Mouse (Mus musculus) CH12.LX (cell line): Measurements from ENCODE around the gene Baiap2l1. TPM values are rescaled to one million over a fixed set of nuclear protein-coding genes. Genes with fewer than 3 reads are reported as not detected.

Experiments
- DNase-seq: peaks from one replicate; pipeline ENCODE4 v3.0.0-alpha.2; 2013; ENCODE audit errors: extremely low read depth
- H3K27ac ChIP-seq: 2 replicates; pipeline ENCODE4 v1.5.1; 2012; ENCODE audit warnings: low read depth, mild to moderate bottlenecking, control low read depth, moderate library complexity; ENCODE audit not compliant: insufficient read depth
- H3K27me3 ChIP-seq: replicated peaks from 2 replicates; pipeline ENCODE3; 2012; ENCODE audit warnings: inconsistent platforms
- H3K36me3 ChIP-seq, 2 experiments: replicated peaks in 1 of 2; 2 replicates each; pipeline versions ENCODE3 to v1.6.1; 2012; ENCODE audit warnings: inconsistent platforms in 1 of 2, low read length in 1 of 2, mild to moderate bottlenecking in 1 of 2, mixed read lengths in 1 of 2, moderate library complexity in 1 of 2; ENCODE audit not compliant: control insufficient read depth in 1 of 2, insufficient read depth in 1 of 2
- H3K4me1 ChIP-seq, 2 experiments: 2 replicates each; pipeline ENCODE4 v1.6.1; 2012; ENCODE audit warnings: inconsistent platforms in 1 of 2, moderate library complexity in 1 of 2; ENCODE audit not compliant: insufficient read depth in 2 of 2, control insufficient read depth in 1 of 2
- H3K4me2 ChIP-seq: 2 replicates; pipeline ENCODE4 v1.6.1; 2012; ENCODE audit warnings: low read depth, mild to moderate bottlenecking, control low read depth; ENCODE audit not compliant: poor library complexity, insufficient read depth, severe bottlenecking
- H3K4me3 ChIP-seq, 3 experiments: fragments of 150-350 bp in 1 of 3; sonication (generic) in 1 of 3; replicated peaks in 1 of 3; 2 replicates each; pipeline versions ENCODE3 to v1.5.1; 2011 to 2012; ENCODE audit warnings: low read depth in 2 of 3, low read length in 2 of 3, mild to moderate bottlenecking in 2 of 3, moderate library complexity in 2 of 3, control low read depth in 1 of 3, improper control_type of control experiment in 1 of 3, inconsistent platforms in 1 of 3, mixed read lengths in 1 of 3; ENCODE audit not compliant: poor library complexity in 1 of 3
- H3K79me2 ChIP-seq: replicated peaks from 2 replicates; pipeline ENCODE4 v1.6.1; 2012; ENCODE audit warnings: mild to moderate bottlenecking, moderate library complexity; ENCODE audit not compliant: control insufficient read depth, poor library complexity, insufficient read depth, severe bottlenecking; ENCODE audit errors: extremely low read depth
- H3K9ac ChIP-seq: 2 replicates; pipeline ENCODE4 v1.6.1; 2012; ENCODE audit warnings: low read depth, mild to moderate bottlenecking, control low read depth, moderate library complexity; ENCODE audit not compliant: insufficient read depth
- H3K9me3 ChIP-seq: replicated peaks from 2 replicates; pipeline ENCODE3; 2012; ENCODE audit warnings: low read length, inconsistent platforms, mixed read lengths
- BHLHE40 ChIP-seq: IDR thresholded peaks from 2 replicates; pipeline ENCODE4 v1.6.1; 2011; ENCODE audit warnings: mild to moderate bottlenecking, low read depth, low read length, improper control_type of control experiment
- CHD2 ChIP-seq: IDR thresholded peaks from 2 replicates; pipeline ENCODE4 v1.6.1; 2011; ENCODE audit warnings: low read length, improper control_type of control experiment
- E2F4 ChIP-seq: IDR thresholded peaks from 2 replicates; pipeline ENCODE4 v1.6.1; 2011; ENCODE audit warnings: low read depth, low read length, improper control_type of control experiment; ENCODE audit not compliant: insufficient replicate concordance
- EP300 ChIP-seq: IDR thresholded peaks from 2 replicates; pipeline ENCODE4 v1.6.1; 2011; ENCODE audit warnings: low read length, improper control_type of control experiment
- HCFC1 ChIP-seq: IDR thresholded peaks from 2 replicates; pipeline ENCODE4 v1.6.1; 2012; ENCODE audit warnings: low read depth, mild to moderate bottlenecking, inconsistent platforms, low read length, improper control_type of control experiment
- IRF4 ChIP-seq: IDR thresholded peaks from 2 replicates; pipeline ENCODE4 v1.6.1; 2014; ENCODE audit warnings: low read depth, mild to moderate bottlenecking, inconsistent platforms, low read length, improper control_type of control experiment
- JUND ChIP-seq: conservative IDR thresholded peaks from 2 replicates; pipeline ENCODE4 v1.6.1; 2011; ENCODE audit warnings: low read depth, low read length, improper control_type of control experiment
- MAFK ChIP-seq: IDR thresholded peaks from 2 replicates; pipeline ENCODE4 v1.6.1; 2011; ENCODE audit warnings: low read length, improper control_type of control experiment; ENCODE audit not compliant: insufficient replicate concordance
- MAX ChIP-seq: IDR thresholded peaks from 2 replicates; pipeline ENCODE4 v1.6.1; 2011; ENCODE audit warnings: low read length, improper control_type of control experiment
- MAZ ChIP-seq: IDR thresholded peaks from 2 replicates; pipeline ENCODE4 v1.6.1; 2012; ENCODE audit warnings: low read depth, mild to moderate bottlenecking, inconsistent platforms, low read length, improper control_type of control experiment, moderate library complexity
- MEF2A ChIP-seq: IDR thresholded peaks from 2 replicates; pipeline ENCODE4 v1.6.1; 2014; ENCODE audit warnings: low read depth, mild to moderate bottlenecking, inconsistent platforms, low read length, improper control_type of control experiment, borderline replicate concordance
- MYC ChIP-seq: IDR thresholded peaks from 2 replicates; pipeline ENCODE4 v1.6.1; 2011; ENCODE audit warnings: low read depth, mild to moderate bottlenecking, improper control_type of control experiment, low read length
- NELFE ChIP-seq: IDR thresholded peaks from 2 replicates; pipeline ENCODE4 v1.6.1; 2011; ENCODE audit warnings: low read depth, low read length, improper control_type of control experiment
- NRF1 ChIP-seq: IDR thresholded peaks from 2 replicates; pipeline ENCODE4 v1.6.1; 2014; ENCODE audit warnings: low read depth, mild to moderate bottlenecking, inconsistent platforms, low read length, improper control_type of control experiment, moderate library complexity
- PAX5 ChIP-seq: IDR thresholded peaks from 2 replicates; pipeline ENCODE4 v1.6.1; 2012; ENCODE audit warnings: low read length, inconsistent platforms, mixed read lengths
- POLR2A ChIP-seq: IDR thresholded peaks from 2 replicates; pipeline ENCODE4 v1.6.1; 2011; ENCODE audit warnings: low read depth, mild to moderate bottlenecking, improper control_type of control experiment, low read length
- POLR2AphosphoS2 ChIP-seq: IDR thresholded peaks from 2 replicates; pipeline ENCODE4 v1.6.1; 2011; ENCODE audit warnings: low read depth, low read length, improper control_type of control experiment
- RAD21 ChIP-seq: IDR thresholded peaks from 2 replicates; pipeline ENCODE4 v1.6.1; 2011; ENCODE audit warnings: low read depth, mild to moderate bottlenecking, low read length, improper control_type of control experiment, moderate library complexity
- RCOR1 ChIP-seq: conservative IDR thresholded peaks from 2 replicates; pipeline ENCODE4 v1.6.1; 2012; ENCODE audit warnings: low read depth, mild to moderate bottlenecking, inconsistent platforms, low read length, improper control_type of control experiment
- TBP ChIP-seq: conservative IDR thresholded peaks from 2 replicates; pipeline ENCODE4 v1.6.1; 2011; ENCODE audit warnings: low read depth, low read length, improper control_type of control experiment
- UBTF ChIP-seq: IDR thresholded peaks from 2 replicates; pipeline ENCODE4 v1.6.1; 2012; ENCODE audit warnings: low read depth, mild to moderate bottlenecking, inconsistent platforms, low read length, improper control_type of control experiment, moderate library complexity
- USF1 ChIP-seq: IDR thresholded peaks from 2 replicates; pipeline ENCODE4 v1.6.1; 2014; ENCODE audit warnings: low read depth, mild to moderate bottlenecking, inconsistent platforms, low read length, improper control_type of control experiment
- USF2 ChIP-seq: conservative IDR thresholded peaks from 2 replicates; pipeline ENCODE4 v1.6.1; 2011; ENCODE audit warnings: low read depth, low read length, improper control_type of control experiment
- ZMIZ1 ChIP-seq: IDR thresholded peaks from 2 replicates; pipeline ENCODE4 v1.6.1; 2012; ENCODE audit warnings: low read depth, mild to moderate bottlenecking, inconsistent platforms, low read length, improper control_type of control experiment
- dilution Hi-C: fragments of 300-500 bp; cut with MboI; formaldehyde crosslinking; loops from 2 replicates; pipeline ENCODE4 v1.14.3; 2020; ENCODE audit warnings: low sequenced_read_pairs; ENCODE audit not compliant: extremely low pct_unique_long_range_greater_than_20kb, extremely low pct_ligation_motif_present
- in situ Hi-C: fragments of 300-500 bp; cut with MboI; formaldehyde crosslinking; loops from 3 replicates; pipeline ENCODE4 v1.14.3; 2019; ENCODE audit warnings: low sequenced_read_pairs, low pct_ligation_motif_present, low pct_unique_long_range_greater_than_20kb, mixed read lengths
- polyA plus RNA-seq: library from polyadenylated mRNA; unstranded; fragments of >175 nt; gene quantifications from 2 replicates; pipeline ENCODE4 v1.2.1, GENCODE M21; 2012; ENCODE audit warnings: low read depth; ENCODE audit not compliant: insufficient read length
- total RNA-seq, 2 experiments: library from RNA; depleted of rRNA; stranded (reverse); fragments of 300-350 nt in 1 of 2; fragments of >200 nt in 1 of 2; gene quantifications; 2 replicates each; pipeline ENCODE4 v1.2.3; 2012 to 2014

Baiap2l1 gene
- total and polyA plus RNA-seq, 3 experiments, result 0.04 to 0.40 (median 0.11) TPM

DNA sequence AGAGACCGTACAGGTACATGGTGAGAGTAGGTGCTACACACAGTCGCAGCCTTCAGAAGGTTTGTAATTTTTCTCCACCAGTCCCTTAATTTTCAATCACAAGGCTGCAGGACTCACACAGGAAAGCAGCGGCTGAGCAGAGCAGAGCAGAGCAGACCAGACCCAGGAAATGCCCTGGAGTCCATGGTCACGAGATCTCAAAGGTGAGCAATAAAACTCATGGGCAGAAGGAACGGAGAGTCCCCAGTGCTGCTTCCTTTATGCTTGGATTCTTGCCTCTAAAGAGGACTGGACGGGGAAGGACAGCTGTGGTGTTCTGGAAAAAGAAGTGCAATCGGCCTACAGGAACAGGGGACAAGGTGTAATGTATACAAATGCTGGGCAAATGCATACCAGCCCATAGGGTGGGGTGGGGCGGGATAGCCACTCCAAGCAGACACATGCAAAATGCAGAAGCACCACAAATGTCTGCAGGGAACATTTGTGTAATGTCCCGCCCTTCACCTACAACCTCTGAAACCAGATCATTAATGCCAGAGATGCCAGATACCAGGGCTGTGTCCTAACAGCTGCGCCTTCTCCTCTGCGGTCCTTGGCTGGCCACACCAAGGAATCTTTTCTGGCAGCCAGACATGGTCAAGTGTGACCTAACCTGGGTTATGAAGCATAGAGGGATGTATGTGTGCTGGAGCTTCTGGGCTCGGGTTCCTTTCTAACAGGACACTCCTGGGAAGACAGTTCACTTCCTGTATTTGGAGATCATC, 43.0 kb downstream of the Baiap2l1 start:
- in situ Hi-C loops (no loop called here), dilution Hi-C loops (no loop called here)
- no peak for DNase-seq
- H3K79me2 ChIP-seq, result no peaks in the 10 kb centered on the region
- H3K9me3 ChIP-seq, result no peaks in the 10 kb centered on the region
- H3K4me3 ChIP-seq, result no peak overlapping the region
- no peaks in the 10 kb centered on the region for H3K27me3 ChIP-seq
- peaks cover 0 to 7% of the 10 kb centered on the region in 2 experiments; a peak in 2 of 4 replicates for H3K4me1 ChIP-seq
- no peak overlapping the region for H3K9ac ChIP-seq
- TF ChIP-seq USF1, result no peak
- no peak for TF ChIP-seq BHLHE40
- TF ChIP-seq MYC, result no peak
- no peak for TF ChIP-seq MAFK
- TF ChIP-seq HCFC1, result no peak
- TF ChIP-seq USF2, result no peak
- no peak for TF ChIP-seq NRF1
- TF ChIP-seq E2F4, result no peak
- H3K27ac ChIP-seq, result no peak overlapping the region
- H3K4me2 ChIP-seq, result no peak overlapping the region
- no peaks in the 10 kb centered on the region for H3K36me3 ChIP-seq

DNA sequence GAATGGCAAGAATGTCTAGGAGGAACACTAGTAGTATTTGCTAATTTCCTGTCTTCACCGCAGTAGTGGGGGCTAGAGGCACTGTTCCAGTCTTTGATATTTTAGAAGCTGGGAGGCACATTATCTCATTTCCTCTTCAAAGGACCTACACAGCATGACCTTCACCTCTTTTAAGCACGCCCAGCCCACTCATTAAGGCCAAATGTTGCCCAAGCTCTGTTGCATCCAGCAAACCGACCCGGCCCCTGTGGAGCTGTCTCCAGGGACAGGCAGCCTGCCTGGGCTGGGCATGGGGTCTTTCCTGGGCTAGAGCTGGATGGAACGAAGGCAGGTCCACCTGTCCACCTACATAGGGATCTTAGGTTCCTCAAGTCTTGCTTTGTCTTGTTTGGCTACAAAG, 44.6 kb downstream of the Baiap2l1 start:
- Histone ChIP-seq H3K4me1 (peaks cover 0 to 7% of the 10 kb centered on the region in 2 experiments; a peak in 2 of 4 replicates), H3K79me2 (no peaks in the 10 kb centered on the region), H3K27ac (no peak overlapping the region), H3K36me3 (no peaks in the 10 kb centered on the region), H3K4me2 (no peak overlapping the region), H3K27me3 (no peaks in the 10 kb centered on the region), H3K9ac (no peak overlapping the region), H3K9me3 (no peaks in the 10 kb centered on the region), H3K4me3 (no peak overlapping the region)
- no peak for DNase-seq
- dilution Hi-C loops (no loop called here), in situ Hi-C loops (no loop called here)
- TF ChIP-seq MAX (no peak), TBP (no peak), NELFE (no peak), CHD2 (no peak), JUND (no peak), POLR2A (no peak), ZMIZ1 (no peak), IRF4 (no peak), UBTF (no peak), MEF2A (no peak), RCOR1 (no peak), PAX5 (no peak), RAD21 (no peak), MAFK (no peak), POLR2AphosphoS2 (no peak), NRF1 (no peak), HCFC1 (no peak), MYC (no peak), MAZ (no peak), EP300 (no peak)
